Mouse (Mus musculus) forebrain, embryonic 11.5 days (tissue): ENCODE measurements around the gene Wnt8b. TPM values are rescaled to one million over a fixed set of nuclear protein-coding genes. Genes with fewer than 3 reads are reported as not detected.

Source experiments
- ATAC-seq: fragments of 200-750 bp; cut with Nextera tagmentation; replicated peaks from 2 replicates; pipeline ENCODE4 v1.8.0; 2017; ENCODE audit warnings: moderate TSS enrichment; ENCODE audit not compliant: low FRiP score
- DNase-seq: peaks from one replicate; pipeline ENCODE4 v3.0.0-alpha.2; 2017; ENCODE audit warnings: low spot score
- H3K27ac ChIP-seq: fragments of 300-500 bp; sonication (generic); 2 replicates; pipeline ENCODE4 v1.5.1; 2014; ENCODE audit warnings: low read depth, low read length
- H3K27me3 ChIP-seq: fragments of 300-500 bp; sonication (generic); 2 replicates; pipeline ENCODE4 v1.6.1; 2014; ENCODE audit warnings: mild to moderate bottlenecking, low read length, mixed read lengths; ENCODE audit not compliant: control insufficient read depth, insufficient read depth
- H3K36me3 ChIP-seq: fragments of 300-500 bp; sonication (generic); 2 replicates; pipeline ENCODE4 v1.6.1; 2014; ENCODE audit warnings: mild to moderate bottlenecking, low read length, moderate library complexity, mixed read lengths; ENCODE audit not compliant: control insufficient read depth, insufficient read depth
- H3K4me1 ChIP-seq: fragments of 300-500 bp; sonication (generic); replicated peaks from 2 replicates; pipeline ENCODE4 v1.6.1; 2014; ENCODE audit warnings: low read length, mixed read lengths; ENCODE audit not compliant: control insufficient read depth, insufficient read depth
- H3K4me2 ChIP-seq: fragments of 300-500 bp; sonication (generic); 2 replicates; pipeline ENCODE4 v1.6.1; 2014; ENCODE audit warnings: low read depth, mild to moderate bottlenecking, low read length, moderate library complexity, mixed read lengths; ENCODE audit not compliant: severe bottlenecking
- H3K4me3 ChIP-seq: fragments of 300-500 bp; sonication (generic); 2 replicates; pipeline ENCODE4 v1.5.1; 2014; ENCODE audit warnings: low read depth, low read length
- H3K9ac ChIP-seq: fragments of 300-500 bp; sonication (generic); 2 replicates; pipeline ENCODE4 v1.6.1; 2014; ENCODE audit warnings: low read length
- H3K9me3 ChIP-seq: fragments of 300-500 bp; sonication (generic); 2 replicates; pipeline ENCODE4 v1.6.1; 2016; ENCODE audit warnings: low read length, mixed read lengths; ENCODE audit not compliant: control insufficient read depth
- WGBS: fragments of 180-500 bp; shearing (Covaris S2); extraction: QIAGEN DNeasy Blood & Tissue Kit; methylation state at CpG from one replicate; pipeline ENCODE4 v1.1.7; 2014; 5-methylcytosine and 5-hydroxymethylcytosine counted together
- polyA plus RNA-seq: library from polyadenylated mRNA; unstranded; fragments of >200 nt; fragmentation: Nextera tagmentation; extraction: Ambion mirVana; gene quantifications from 2 replicates; pipeline ENCODE4 v1.2.1, GENCODE M21; 2014

Gene Wnt8b
- polyA plus RNA-seq, 1 experiment from 2014 or later: 60.2 TPM

- peak overlapping the region; percentile 71; the same call in 1 of the 2 replicates for H3K4me2 ChIP-seq
- H3K27ac ChIP-seq: peak overlapping the region; percentile 82
- peaks cover 32% of the 10 kb centered on the region for H3K4me1 ChIP-seq
- WGBS: 1% methylated on average over 14 of the region's 14 CpGs
- peak overlapping the region; percentile 10; the same call in 1 of the 2 replicates for H3K9ac ChIP-seq
- H3K36me3 ChIP-seq: no peaks in the 10 kb centered on the region
- DNase-seq: peak; percentile 86
- H3K27me3 ChIP-seq: peaks cover 83% of the 10 kb centered on the region
- H3K9me3 ChIP-seq: no peaks in the 10 kb centered on the region
- peak; percentile 81 for ATAC-seq
- no peak overlapping the region for H3K4me3 ChIP-seq
These were observed 21.5 kb downstream of the Wnt8b start for GRCm38 (mm10) chr19:44514521-44515451.

DNA sequence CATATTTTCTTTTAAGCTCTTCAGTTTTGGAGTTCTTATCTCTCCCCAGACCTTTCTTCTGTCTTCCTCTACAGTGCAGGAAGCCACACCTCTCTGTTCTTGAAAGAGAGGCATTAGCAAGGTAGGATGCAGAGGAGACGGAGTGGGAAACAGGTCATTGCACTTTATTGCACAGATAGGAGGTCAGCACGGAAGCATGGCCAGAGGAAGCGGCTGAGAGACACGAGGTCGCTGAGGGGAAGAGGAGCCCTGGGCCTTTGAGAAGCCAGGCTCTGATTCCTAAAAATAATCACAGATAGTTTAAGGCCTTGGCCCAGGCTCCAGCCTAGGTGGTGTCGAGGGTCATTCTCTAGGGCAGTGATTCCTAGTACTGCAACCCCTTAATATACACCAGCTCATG is 22.5 kb downstream of the Wnt8b start:
- ATAC-seq (no peak), DNase-seq (no peak)
- no peaks in the 10 kb centered on the region for H3K36me3 ChIP-seq
- H3K27me3 ChIP-seq: peaks cover 80% of the 10 kb centered on the region
- H3K9me3 ChIP-seq: no peaks in the 10 kb centered on the region
- H3K4me3 ChIP-seq: no peak overlapping the region
- no peak overlapping the region for H3K9ac ChIP-seq
- H3K27ac ChIP-seq: peak overlapping the region; percentile 82
- no peak overlapping the region for H3K4me2 ChIP-seq
- H3K4me1 ChIP-seq: peaks cover 29% of the 10 kb centered on the region
- 18% methylated on average over 6 of the region's 6 CpGs for WGBS

GRCm38 (mm10) chr19:44517996-44518768 is 24.9 kb downstream of the Wnt8b start:
- WGBS: 47% methylated on average over 12 of the region's 12 CpGs
- no peak overlapping the region for H3K9ac ChIP-seq
- no peaks in the 10 kb centered on the region for H3K36me3 ChIP-seq
- DNase-seq (peak; percentile 74), ATAC-seq (no peak)
- no peaks in the 10 kb centered on the region for H3K9me3 ChIP-seq
- peaks cover 70% of the 10 kb centered on the region for H3K27me3 ChIP-seq
- no peak overlapping the region for H3K4me2 ChIP-seq
- H3K4me1 ChIP-seq: peaks cover 24% of the 10 kb centered on the region
- peak overlapping the region; percentile 47; the same call in 1 of the 2 replicates for H3K27ac ChIP-seq
- H3K4me3 ChIP-seq: no peak overlapping the region

DNA sequence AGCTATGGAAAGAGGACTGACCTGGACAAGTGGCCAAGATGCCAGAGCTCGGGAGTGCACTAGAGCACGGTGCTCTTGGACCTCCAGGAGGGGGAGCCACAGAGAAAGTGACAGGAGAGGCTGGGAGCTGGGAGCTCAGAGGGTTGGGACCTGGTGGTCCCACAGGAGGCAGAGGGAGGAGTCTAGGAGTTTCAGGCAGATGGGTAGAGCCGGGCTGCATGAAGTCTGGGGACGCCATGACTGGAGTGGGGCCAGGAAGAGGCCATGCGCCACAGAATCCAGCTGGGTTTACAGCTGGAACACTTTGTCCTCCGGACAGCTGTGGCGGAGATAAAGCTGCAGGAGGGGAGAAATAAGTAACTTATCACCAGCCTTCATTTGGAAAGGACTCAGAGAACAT is 25.9 kb downstream of the Wnt8b start:
- DNase-seq: peak; percentile 77
- H3K36me3 ChIP-seq: no peaks in the 10 kb centered on the region
- H3K27me3 ChIP-seq: peaks cover 64% of the 10 kb centered on the region

DNA sequence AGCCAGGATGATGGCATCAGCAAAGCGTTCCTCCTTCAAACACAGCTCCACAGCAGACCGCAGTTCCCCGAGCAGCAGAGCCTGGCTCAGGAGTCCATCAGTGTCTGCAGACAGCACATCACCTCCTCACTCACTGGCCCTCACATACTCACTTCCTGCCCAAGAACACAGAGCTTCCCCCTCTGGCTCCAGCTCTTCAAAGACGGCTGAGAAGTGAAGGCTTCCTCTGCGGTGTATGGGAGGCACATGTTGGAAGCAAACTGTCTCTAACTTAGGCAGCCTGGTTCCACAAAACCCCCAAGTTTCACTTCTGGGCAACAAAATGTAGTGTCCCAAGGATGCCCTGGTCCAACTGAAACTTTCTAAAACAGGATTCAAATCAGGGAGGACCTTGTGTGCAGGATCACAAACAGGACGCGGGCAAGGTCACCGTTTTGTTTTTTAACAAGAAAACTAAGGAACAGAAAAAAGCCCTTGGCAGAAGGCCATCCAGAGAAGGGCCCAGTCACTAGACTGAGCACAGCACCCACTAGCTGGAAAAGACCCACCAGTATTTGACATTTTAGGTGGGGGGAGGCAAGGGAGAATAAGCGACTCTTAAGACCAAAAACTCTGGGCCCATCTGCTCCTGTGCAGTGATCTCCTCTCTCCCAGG is 32.4 kb downstream of the Wnt8b start:
- no peak overlapping the region for H3K4me2 ChIP-seq
- no peaks in the 10 kb centered on the region for H3K36me3 ChIP-seq
- ATAC-seq: no peak
- H3K9ac ChIP-seq: no peak overlapping the region
- WGBS: 89% methylated on average over 9 of the region's 9 CpGs
- no peak for DNase-seq
- H3K4me1 ChIP-seq: no peaks in the 10 kb centered on the region
- H3K4me3 ChIP-seq: no peak overlapping the region
- no peaks in the 10 kb centered on the region for H3K9me3 ChIP-seq
- no peak overlapping the region for H3K27ac ChIP-seq
- peaks cover 27% of the 10 kb centered on the region for H3K27me3 ChIP-seq

More for the DNA sequence above, 25.9 kb downstream of the Wnt8b start:
- 29% methylated on average over 7 of the region's 7 CpGs for WGBS
- no peak for ATAC-seq
- no peaks in the 10 kb centered on the region for H3K9me3 ChIP-seq
- no peak overlapping the region for H3K4me3 ChIP-seq
- H3K4me1 ChIP-seq: peaks cover 15% of the 10 kb centered on the region; the same call in 1 of the 2 replicates
- H3K27ac ChIP-seq: no peak overlapping the region
- H3K9ac ChIP-seq: no peak overlapping the region
- H3K4me2 ChIP-seq: no peak overlapping the region

DNA sequence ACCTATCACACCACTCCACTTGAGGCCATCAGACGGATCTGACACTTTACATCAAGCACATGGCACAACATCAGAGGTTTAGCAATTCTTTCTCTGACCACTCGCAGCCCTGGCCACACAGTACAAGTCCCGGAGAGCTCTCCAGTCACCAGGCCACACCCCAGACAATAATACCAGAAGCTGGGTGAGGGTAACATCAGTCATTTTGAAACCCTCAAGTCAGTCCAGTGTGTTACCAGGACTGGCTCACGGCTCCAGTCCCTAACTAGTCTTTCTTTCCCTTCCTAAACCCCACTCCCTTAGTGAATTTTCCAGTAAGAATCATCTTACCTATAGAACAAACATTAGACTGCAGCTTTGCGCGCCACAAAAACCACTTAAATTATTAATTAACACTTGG is 36.7 kb downstream of the Wnt8b start:
- ATAC-seq (no peak), DNase-seq (no peak)
- no peak overlapping the region for H3K27ac ChIP-seq
- H3K36me3 ChIP-seq: no peaks in the 10 kb centered on the region
- peaks cover 13% of the 10 kb centered on the region for H3K27me3 ChIP-seq
- WGBS: 89% methylated on average over 6 of the region's 6 CpGs
- H3K4me3 ChIP-seq: no peak overlapping the region
- no peak overlapping the region for H3K9ac ChIP-seq
- H3K4me2 ChIP-seq: no peak overlapping the region
- H3K9me3 ChIP-seq: no peaks in the 10 kb centered on the region
- H3K4me1 ChIP-seq: no peaks in the 10 kb centered on the region

GRCm38 (mm10) chr19:44535376-44535775 is 42.1 kb downstream of the Wnt8b start:
- ATAC-seq: no peak
- H3K36me3 ChIP-seq: no peaks in the 10 kb centered on the region
- DNase-seq: no peak
- H3K4me2 ChIP-seq: no peak overlapping the region
- no peak overlapping the region for H3K27ac ChIP-seq
- no peaks in the 10 kb centered on the region for H3K9me3 ChIP-seq
- no peaks in the 10 kb centered on the region for H3K4me1 ChIP-seq
- no peak overlapping the region for H3K9ac ChIP-seq
- WGBS: 38% methylated on average over 3 of the region's 3 CpGs
- H3K27me3 ChIP-seq: peaks cover 9% of the 10 kb centered on the region; the same call in 1 of the 2 replicates
- no peak overlapping the region for H3K4me3 ChIP-seq

DNA sequence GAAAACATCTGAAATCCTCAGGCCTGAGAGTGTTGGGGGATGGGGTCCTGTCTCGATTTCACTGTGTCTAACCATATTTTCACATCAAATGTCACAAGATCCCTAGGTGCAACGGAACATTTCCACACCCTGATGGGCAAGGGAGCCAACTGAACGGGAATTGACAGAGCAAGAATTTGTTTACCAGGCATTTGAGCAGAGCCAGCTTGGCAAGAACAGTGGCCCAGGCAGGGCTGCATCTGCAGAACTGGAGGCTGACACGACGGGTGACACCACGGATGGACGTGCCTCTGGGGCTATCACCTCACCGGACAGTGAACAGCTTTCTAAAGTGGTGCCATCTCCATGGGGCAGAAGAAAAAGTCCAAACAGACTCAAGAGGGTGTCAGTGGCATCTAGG is 44.1 kb downstream of the Wnt8b start:
- peaks cover 2% of the 10 kb centered on the region; the same call in 1 of the 2 replicates for H3K27me3 ChIP-seq
- DNase-seq: peak; percentile 37
- H3K27ac ChIP-seq: no peak overlapping the region
- H3K4me2 ChIP-seq: no peak overlapping the region
- WGBS: 88% methylated on average over 8 of the region's 8 CpGs
- H3K9ac ChIP-seq: no peak overlapping the region
- no peaks in the 10 kb centered on the region for H3K4me1 ChIP-seq
- H3K4me3 ChIP-seq: no peak overlapping the region
- H3K36me3 ChIP-seq: no peaks in the 10 kb centered on the region
- H3K9me3 ChIP-seq: no peaks in the 10 kb centered on the region; the same call in 1 of the 2 replicates
- no peak for ATAC-seq
